Mouse (Mus musculus) hindbrain, embryonic 14.5 days (tissue): Measurements from ENCODE around the gene Hnrnpk. TPM values are rescaled to one million over a fixed set of nuclear protein-coding genes. Genes with fewer than 3 reads are reported as not detected.

Experiments
- ATAC-seq: fragments of 200-750 bp; cut with Nextera tagmentation; 2 replicates; pipeline ENCODE4 v1.8.0; 2017; ENCODE audit warnings: moderate number of reproducible peaks, mild to moderate bottlenecking, moderate TSS enrichment, moderate library complexity; ENCODE audit not compliant: low FRiP score
- DNase-seq: peaks from one replicate; pipeline ENCODE4 v3.0.0-alpha.2; 2015; ENCODE audit warnings: low spot score
- H3K27ac ChIP-seq: fragments of 300-500 bp; sonication (generic); 2 replicates; pipeline ENCODE4 v1.5.1; 2014; ENCODE audit warnings: mild to moderate bottlenecking, moderate library complexity
- H3K27me3 ChIP-seq: fragments of 300-500 bp; sonication (generic); 2 replicates; pipeline ENCODE4 v1.6.1; 2014; ENCODE audit warnings: mild to moderate bottlenecking, low read length, mixed read lengths; ENCODE audit not compliant: control insufficient read depth, insufficient read depth
- H3K36me3 ChIP-seq: fragments of 300-500 bp; sonication (generic); replicated peaks from 2 replicates; pipeline ENCODE4 v1.6.1; 2014; ENCODE audit not compliant: control insufficient read depth, insufficient read depth
- H3K4me1 ChIP-seq: fragments of 300-500 bp; sonication (generic); replicated peaks from 2 replicates; pipeline ENCODE4 v1.6.1; 2014; ENCODE audit warnings: antibody characterized with exemption, low read length, mixed read lengths; ENCODE audit not compliant: control insufficient read depth, insufficient read depth
- H3K4me2 ChIP-seq: fragments of 300-500 bp; sonication (generic); replicated peaks from 2 replicates; pipeline ENCODE4 v1.6.1; 2014; ENCODE audit warnings: mild to moderate bottlenecking, moderate library complexity
- H3K4me3 ChIP-seq: fragments of 300-500 bp; sonication (generic); replicated peaks from 2 replicates; pipeline ENCODE4 v1.5.1; 2014; ENCODE audit warnings: mild to moderate bottlenecking, low read length
- H3K9ac ChIP-seq: fragments of 300-500 bp; sonication (generic); 2 replicates; pipeline ENCODE4 v1.6.1; 2014
- H3K9me3 ChIP-seq: fragments of 300-500 bp; sonication (generic); 2 replicates; pipeline ENCODE4 v1.6.1; 2016; ENCODE audit warnings: low read length; ENCODE audit not compliant: control insufficient read depth
- WGBS: fragments of 180-500 bp; shearing (Covaris S2); extraction: QIAGEN DNeasy Blood & Tissue Kit; methylation state at CpG from one replicate; pipeline ENCODE4 v1.1.7; 2014; 5-methylcytosine and 5-hydroxymethylcytosine counted together
- microRNA counts: library from miRNA; unstranded; fragments of <30 nt; microRNA quantifications from one replicate; lab custom pipeline; 2016
- microRNA-seq: library from miRNA; unstranded; fragments of <30 nt; microRNA quantifications from one replicate; pipeline ENCODE4, GENCODE M21; 2016
- polyA plus RNA-seq: library from polyadenylated mRNA; unstranded; fragments of >200 nt; fragmentation: Nextera tagmentation; extraction: Ambion mirVana; gene quantifications from 2 replicates; pipeline ENCODE4 v1.2.1, GENCODE M21; 2014

Gene Hnrnpk
- polyA plus RNA-seq, 1 experiment from 2014 or later: 1,306 TPM

DNA sequence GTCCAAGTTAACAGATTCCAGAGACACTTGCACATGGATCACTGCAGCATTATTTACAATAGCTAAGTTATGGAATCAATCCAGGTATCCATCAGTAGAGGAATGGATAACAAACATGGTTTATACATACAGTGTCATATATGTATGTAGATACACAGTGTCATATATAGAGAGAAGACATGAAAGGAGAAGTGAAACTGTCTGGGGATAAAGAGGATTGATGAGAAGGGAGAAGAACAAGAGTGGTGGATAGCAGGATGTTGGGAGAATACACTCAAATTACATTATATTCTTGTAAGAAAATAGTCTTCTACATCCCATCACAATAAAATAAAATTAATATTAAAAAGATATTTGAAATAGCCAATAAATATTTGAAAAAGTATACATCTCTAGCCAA is 50.1 kb downstream of the Hnrnpk start:
- no peak for ATAC-seq
- Histone ChIP-seq H3K9ac (no peak overlapping the region), H3K4me1 (no peaks in the 10 kb centered on the region), H3K9me3 (no peaks in the 10 kb centered on the region), H3K4me2 (no peak overlapping the region), H3K36me3 (no peaks in the 10 kb centered on the region), H3K4me3 (no peak overlapping the region), H3K27me3 (peaks cover 7% of the 10 kb centered on the region; the same call in 1 of the 2 replicates), H3K27ac (no peak overlapping the region)
- no peak for DNase-seq

DNA sequence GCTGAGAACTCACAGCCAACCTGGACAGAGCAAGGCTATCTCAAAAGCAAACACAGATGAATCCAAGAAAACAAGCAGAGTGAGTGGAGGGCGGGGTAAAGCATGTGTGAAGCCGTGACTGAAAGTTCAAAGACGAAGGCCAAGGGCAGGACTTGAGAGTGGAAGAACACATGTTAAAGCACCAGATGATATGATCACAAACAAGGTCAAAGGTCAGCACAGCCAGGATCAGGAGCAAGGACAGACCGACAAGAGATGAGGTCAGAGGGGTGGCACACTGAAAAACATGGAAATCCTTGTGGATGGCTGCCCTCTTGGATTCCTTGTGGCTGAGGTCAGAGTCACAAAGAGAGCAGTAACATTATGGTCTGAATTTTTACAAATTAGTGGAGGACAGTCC is 52.5 kb downstream of the Hnrnpk start:
- H3K4me2 ChIP-seq: no peak overlapping the region
- H3K4me3 ChIP-seq: no peak overlapping the region
- H3K27me3 ChIP-seq: no peaks in the 10 kb centered on the region
- no peak for ATAC-seq
- no peaks in the 10 kb centered on the region for H3K36me3 ChIP-seq
- H3K9me3 ChIP-seq: no peaks in the 10 kb centered on the region
- no peak for DNase-seq
- H3K27ac ChIP-seq: no peak overlapping the region
- no peak overlapping the region for H3K9ac ChIP-seq
- H3K4me1 ChIP-seq: no peaks in the 10 kb centered on the region
- whole genome bisulfite sequencing: 70% methylated on average over 4 of the region's 4 CpGs

- Histone ChIP-seq H3K36me3 (no peaks in the 10 kb centered on the region), H3K9ac (no peak overlapping the region), H3K4me2 (no peak overlapping the region), H3K27me3 (no peaks in the 10 kb centered on the region), H3K4me1 (no peaks in the 10 kb centered on the region), H3K9me3 (no peaks in the 10 kb centered on the region), H3K27ac (no peak overlapping the region), H3K4me3 (no peak overlapping the region)
- no peak for ATAC-seq
- 86% methylated on average over 9 of the region's 9 CpGs for WGBS
- DNase-seq: no peak
Measured at GRCm38 (mm10) chr13:58344505-58344904, 58.6 kb downstream of the Hnrnpk start.

MicroRNAs within 50 kb of the gene (microRNA counts, 519-probe panel; counts per million panel counts)
- 4,119 counts per million, percentile 30 among the panel's probes with 10 or more counts for microRNA mmu-miR-7a (lab: Ali Mortazavi, UCI)

Small RNA genes within 50 kb of the gene (microRNA-seq; reads per million reads assigned to microRNA genes)
- gene Mir7-1: 418 reads per million, percentile 70 among the genes with 10 or more reads in this experiment

Other genes starting within 250 kb of the Hnrnpk start
- 53.4 and 63.2 TPM in 2 replicates for gene Idnk, start 245.7 kb downstream of the Hnrnpk start, polyA plus RNA-seq
- gene Ubqln1, start 187.7 kb downstream of the Hnrnpk start, polyA plus RNA-seq: 120 and 149 TPM in 2 replicates
- gene Gkap1, start 127.6 kb downstream of the Hnrnpk start, polyA plus RNA-seq: 25.6 and 29.9 TPM in 2 replicates
- 2.7 and 3.1 TPM in 2 replicates for gene Kif27, start 44.2 kb downstream of the Hnrnpk start, polyA plus RNA-seq
- 25.6 and 26.3 TPM in 2 replicates for gene 2210016F16Rik, start 18.1 kb downstream of the Hnrnpk start, polyA plus RNA-seq
- 24.3 and 24.9 TPM in 2 replicates for gene Rmi1, start 1.1 kb downstream of the Hnrnpk start, polyA plus RNA-seq
- gene Slc28a3, start 207.5 kb upstream of the Hnrnpk start, polyA plus RNA-seq: not detected in 2 replicates